Mouse (Mus musculus): ENCODE results near the gene Gm12117. TPM values are rescaled to one million over a fixed set of nuclear protein-coding genes. Genes with fewer than 3 reads are reported as not detected.

Gene Gm12117
- not detected in 2 replicates for polyA plus RNA-seq (2015; fragmentation: Nextera tagmentation; extraction: Ambion mirVana)

GRCm38 (mm10) chr11:33276637-33277036 lies at the start of gene Gm12117:
TSS of gene Gm12117 (minus strand) at chr11:33276737.
- Histone ChIP-seq H3K4me2 (no peak within 1 kb of the TSS), H3K9ac (no peak within 1 kb of the TSS), H3K36me3 (no peaks in the 10 kb centered on the region), H3K4me1 (replicated peaks) (no peaks in the 10 kb centered on the region), H3K4me3 (replicated peaks) (no peak within 1 kb of the TSS), H3K27me3 (no peaks in the 10 kb centered on the region), H3K9me3 (replicated peaks) (no peaks in the 10 kb centered on the region), H3K27ac (no peak within 1 kb of the TSS)
- whole genome bisulfite sequencing (ENCODE audit: insufficient replicate concordance) = 82% methylated on average over 3 of the region's 3 CpGs
- no peak for ATAC-seq (ENCODE audit: low read depth)
- DNase-seq = no peak

DNA sequence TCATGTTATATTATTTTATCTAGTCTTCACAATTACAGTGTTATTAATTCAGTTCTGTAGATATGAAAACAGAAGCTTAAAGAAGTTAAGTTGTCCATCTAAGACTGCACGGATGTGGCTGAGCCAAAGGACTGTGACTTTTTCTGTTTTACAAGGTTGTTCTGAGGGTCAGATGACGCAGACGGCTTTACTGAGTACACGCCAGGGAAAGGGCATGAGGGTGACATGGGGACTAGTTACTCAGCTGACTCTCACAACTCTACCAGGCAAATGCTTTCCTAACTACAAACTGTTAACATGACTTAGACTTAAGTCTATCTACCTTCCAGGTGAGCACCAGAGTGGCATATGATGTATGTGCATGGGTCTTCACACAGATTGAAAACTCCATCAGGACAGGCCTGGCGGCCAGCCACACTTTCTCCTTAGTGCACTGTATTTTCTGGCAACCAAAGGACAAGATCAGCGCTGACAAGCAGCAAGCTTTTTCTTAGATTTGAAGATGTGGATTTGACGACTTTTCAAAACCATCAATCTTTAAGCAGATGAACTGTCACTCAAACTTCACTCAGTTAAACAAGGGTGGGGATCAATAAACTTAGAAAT lies 42.6 kb upstream of the Gm12117 start:
- no peak for ATAC-seq (ENCODE audit: low read depth)
- DNase-seq = no peak
- H3K9me3 ChIP-seq (replicated peaks) = no peaks in the 10 kb centered on the region
- H3K4me1 ChIP-seq (replicated peaks) = no peaks in the 10 kb centered on the region
- 77% methylated on average over 7 of the region's 7 CpGs for WGBS (ENCODE audit: insufficient replicate concordance)
- no peaks in the 10 kb centered on the region for H3K27me3 ChIP-seq
- H3K36me3 ChIP-seq = no peaks in the 10 kb centered on the region
- H3K9ac ChIP-seq = no peak overlapping the region
- H3K4me2 ChIP-seq = no peak overlapping the region
- H3K4me3 ChIP-seq (replicated peaks) = no peak overlapping the region
- no peak overlapping the region for H3K27ac ChIP-seq

- no peaks in the 10 kb centered on the region for H3K27me3 ChIP-seq
- no peaks in the 10 kb centered on the region for H3K4me1 ChIP-seq (replicated peaks)
- H3K27ac ChIP-seq = no peak overlapping the region
- H3K4me3 ChIP-seq (replicated peaks) = no peak overlapping the region
- H3K9me3 ChIP-seq (replicated peaks) = no peaks in the 10 kb centered on the region
- no peak overlapping the region for H3K9ac ChIP-seq
- ATAC-seq (ENCODE audit: low read depth) (no peak), DNase-seq (no peak)
- WGBS (ENCODE audit: insufficient replicate concordance) = 63% methylated on average over 4 of the region's 4 CpGs
- no peak overlapping the region for H3K4me2 ChIP-seq
- H3K36me3 ChIP-seq = no peaks in the 10 kb centered on the region
These were observed 33.0 kb upstream of the Gm12117 start for GRCm38 (mm10) chr11:33309566-33309965.

DNA sequence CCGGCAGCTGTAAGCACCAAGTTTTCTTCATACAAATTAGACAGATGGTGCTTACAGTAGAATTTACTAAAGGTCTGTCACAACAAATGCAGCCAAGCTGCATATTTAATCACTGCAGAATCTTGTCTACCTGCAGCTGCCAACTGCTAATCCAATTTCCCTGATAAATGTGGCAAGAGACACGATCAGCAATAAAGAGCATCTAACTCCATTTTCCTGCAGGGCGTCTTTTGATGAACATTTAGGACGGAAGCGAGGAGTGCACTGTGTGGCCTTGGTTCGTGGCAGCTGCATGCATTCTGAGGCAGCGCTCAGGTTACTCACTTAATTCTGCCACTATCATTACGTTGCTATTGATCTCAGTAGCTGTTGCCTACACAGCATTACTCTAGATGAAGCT lies 24.3 kb upstream of the Gm12117 start:
- Histone ChIP-seq H3K4me2 (no peak overlapping the region), H3K9ac (no peak overlapping the region)
- DNase-seq = no peak

GRCm38 (mm10) chr11:33299371-33299770 lies 22.8 kb upstream of the Gm12117 start:
- no peak for DNase-seq

More for the DNA sequence above, 24.3 kb upstream of the Gm12117 start:
- Histone ChIP-seq H3K4me1 (replicated peaks) (no peaks in the 10 kb centered on the region), H3K9me3 (replicated peaks) (no peaks in the 10 kb centered on the region), H3K27me3 (no peaks in the 10 kb centered on the region), H3K36me3 (no peaks in the 10 kb centered on the region), H3K27ac (no peak overlapping the region), H3K4me3 (replicated peaks) (no peak overlapping the region)
- no peak for ATAC-seq (ENCODE audit: low read depth)
- WGBS (ENCODE audit: insufficient replicate concordance) = 71% methylated on average over 8 of the region's 8 CpGs

DNA sequence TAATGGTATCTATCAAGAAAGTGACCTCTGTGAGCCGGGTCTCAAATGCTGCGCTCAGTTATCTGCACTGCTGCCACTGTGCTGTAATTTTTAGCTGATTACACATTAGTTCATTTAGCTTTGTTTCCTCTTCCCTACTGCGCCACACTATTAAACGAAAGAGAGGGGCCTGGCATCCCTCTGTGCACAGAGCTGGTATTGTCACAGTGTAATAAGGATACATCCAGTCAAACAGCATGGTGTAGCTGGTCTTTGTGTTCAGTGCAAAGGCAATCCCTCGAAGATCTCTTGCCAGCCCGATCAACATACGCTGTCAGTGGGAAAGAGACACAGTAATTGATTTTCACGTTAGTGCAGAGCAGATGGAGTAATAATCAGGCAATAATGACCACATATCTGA lies 20.6 kb upstream of the Gm12117 start:
- Histone ChIP-seq H3K4me1 (replicated peaks) (no peaks in the 10 kb centered on the region), H3K9me3 (replicated peaks) (no peaks in the 10 kb centered on the region), H3K27me3 (no peaks in the 10 kb centered on the region), H3K9ac (no peak overlapping the region), H3K27ac (no peak overlapping the region), H3K4me3 (replicated peaks) (no peak overlapping the region), H3K4me2 (no peak overlapping the region), H3K36me3 (no peaks in the 10 kb centered on the region)
- ATAC-seq (ENCODE audit: low read depth) (no peak), DNase-seq (no peak)
- 71% methylated on average over 8 of the region's 8 CpGs for WGBS (ENCODE audit: insufficient replicate concordance)

More at GRCm38 (mm10) chr11:33299371-33299770, 22.8 kb upstream of the Gm12117 start:
- Histone ChIP-seq H3K4me2 (no peak overlapping the region), H3K4me3 (replicated peaks) (no peak overlapping the region), H3K9ac (no peak overlapping the region), H3K4me1 (replicated peaks) (no peaks in the 10 kb centered on the region), H3K9me3 (replicated peaks) (no peaks in the 10 kb centered on the region), H3K27ac (no peak overlapping the region), H3K27me3 (no peaks in the 10 kb centered on the region), H3K36me3 (no peaks in the 10 kb centered on the region)
- ATAC-seq (ENCODE audit: low read depth) = no peak
- 71% methylated on average over 11 of the region's 11 CpGs for WGBS (ENCODE audit: insufficient replicate concordance)

GRCm38 (mm10) chr11:33295422-33295821 lies 18.9 kb upstream of the Gm12117 start:
- DNase-seq (no peak), ATAC-seq (ENCODE audit: low read depth) (no peak)
- Histone ChIP-seq H3K4me3 (replicated peaks) (no peak overlapping the region), H3K27me3 (no peaks in the 10 kb centered on the region), H3K27ac (no peak overlapping the region), H3K9me3 (replicated peaks) (no peaks in the 10 kb centered on the region), H3K4me2 (no peak overlapping the region), H3K36me3 (no peaks in the 10 kb centered on the region), H3K9ac (no peak overlapping the region), H3K4me1 (replicated peaks) (no peaks in the 10 kb centered on the region)
- 45% methylated on average over 3 of the region's 3 CpGs for WGBS (ENCODE audit: insufficient replicate concordance)

DNA sequence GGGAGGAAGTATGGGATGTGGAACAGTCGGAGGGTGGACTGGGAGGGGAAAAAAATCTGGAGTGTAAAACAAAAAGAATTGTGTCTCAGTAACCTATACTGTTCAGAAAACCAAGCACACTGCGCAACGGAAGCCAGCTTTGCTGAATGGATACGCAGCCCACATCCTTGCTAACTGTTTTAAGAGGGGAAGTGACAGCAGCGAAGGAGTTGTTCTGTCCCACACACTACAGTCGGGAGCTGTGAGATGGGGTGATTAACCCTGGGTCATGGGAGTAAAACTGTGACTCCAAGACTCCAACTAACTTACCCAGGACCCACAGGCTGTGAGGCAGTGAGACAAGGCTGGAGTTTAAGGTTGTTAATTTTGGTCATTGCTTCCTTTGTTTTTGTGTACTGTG lies 17.5 kb upstream of the Gm12117 start:
- WGBS (ENCODE audit: insufficient replicate concordance) = 59% methylated on average over 6 of the region's 6 CpGs
- ATAC-seq (ENCODE audit: low read depth) (no peak), DNase-seq (no peak)
- Histone ChIP-seq H3K4me3 (replicated peaks) (no peak overlapping the region), H3K27me3 (no peaks in the 10 kb centered on the region), H3K4me2 (no peak overlapping the region), H3K9ac (no peak overlapping the region), H3K4me1 (replicated peaks) (no peaks in the 10 kb centered on the region), H3K27ac (no peak overlapping the region), H3K36me3 (no peaks in the 10 kb centered on the region), H3K9me3 (replicated peaks) (no peaks in the 10 kb centered on the region)

GRCm38 (mm10) chr11:33278571-33278970 lies 2.0 kb upstream of the Gm12117 start:
- H3K27me3 ChIP-seq = no peaks in the 10 kb centered on the region
- H3K27ac ChIP-seq = no peak overlapping the region
- 66% methylated on average over 2 of the region's 2 CpGs for WGBS (ENCODE audit: insufficient replicate concordance)
- H3K9me3 ChIP-seq (replicated peaks) = no peaks in the 10 kb centered on the region
- DNase-seq (no peak), ATAC-seq (ENCODE audit: low read depth) (no peak)
- no peak overlapping the region for H3K4me2 ChIP-seq
- no peaks in the 10 kb centered on the region for H3K4me1 ChIP-seq (replicated peaks)
- H3K4me3 ChIP-seq (replicated peaks) = no peak overlapping the region
- no peak overlapping the region for H3K9ac ChIP-seq
- no peaks in the 10 kb centered on the region for H3K36me3 ChIP-seq

DNA sequence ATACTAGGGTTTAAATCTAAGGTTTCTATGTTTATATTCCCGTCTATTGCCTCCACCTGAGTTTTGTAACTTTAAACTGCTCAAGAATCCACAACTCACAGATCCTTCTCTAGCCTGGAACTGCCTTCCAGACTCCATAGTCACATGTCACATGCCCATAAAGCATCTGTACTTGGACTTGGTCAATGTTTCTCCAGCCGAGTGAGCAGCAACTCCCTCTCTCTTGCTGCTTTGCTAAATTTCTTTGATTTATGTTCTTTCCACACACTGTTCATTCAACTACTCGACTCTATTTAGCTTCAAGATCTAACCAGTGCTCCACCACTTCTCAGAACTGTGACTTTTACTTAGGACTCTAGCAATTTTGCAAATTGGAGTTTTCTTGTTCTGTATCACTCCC lies 1.7 kb downstream of the Gm12117 start:
- Histone ChIP-seq H3K27ac (no peak overlapping the region), H3K9me3 (replicated peaks) (no peaks in the 10 kb centered on the region), H3K9ac (no peak overlapping the region), H3K4me1 (replicated peaks) (no peaks in the 10 kb centered on the region), H3K36me3 (no peaks in the 10 kb centered on the region), H3K27me3 (no peaks in the 10 kb centered on the region), H3K4me3 (replicated peaks) (no peak overlapping the region), H3K4me2 (no peak overlapping the region)
- no peak for DNase-seq
- 63% methylated on average over 3 of the region's 3 CpGs for WGBS (ENCODE audit: insufficient replicate concordance)
- no peak for ATAC-seq (ENCODE audit: low read depth)

DNA sequence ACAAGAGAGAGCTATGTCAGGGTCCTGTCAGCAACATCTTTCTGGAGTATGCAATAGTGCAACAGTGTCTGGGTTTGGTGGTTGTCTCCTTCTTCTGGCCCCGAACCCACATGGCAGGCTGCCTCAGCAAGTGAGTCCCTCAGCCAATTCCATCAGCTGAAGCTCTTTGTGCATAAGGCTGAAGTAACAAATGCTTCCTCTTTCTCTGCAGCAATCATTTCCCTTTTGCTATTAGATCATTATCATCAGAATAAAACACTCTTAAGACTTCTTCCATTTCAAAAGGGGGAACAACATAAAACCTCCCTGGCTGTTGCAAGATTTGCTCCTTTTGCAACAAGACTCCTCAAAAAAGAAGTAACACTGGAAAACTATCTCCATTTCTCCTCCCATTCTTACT lies 2.2 kb downstream of the Gm12117 start:
- no peak overlapping the region for H3K4me3 ChIP-seq (replicated peaks)
- DNase-seq (no peak), ATAC-seq (ENCODE audit: low read depth) (no peak)
- H3K36me3 ChIP-seq = no peaks in the 10 kb centered on the region
- no peak overlapping the region for H3K9ac ChIP-seq
- H3K9me3 ChIP-seq (replicated peaks) = no peaks in the 10 kb centered on the region
- H3K27ac ChIP-seq = no peak overlapping the region
- no peaks in the 10 kb centered on the region for H3K4me1 ChIP-seq (replicated peaks)
- no peak overlapping the region for H3K4me2 ChIP-seq
- H3K27me3 ChIP-seq = no peaks in the 10 kb centered on the region
- 65% methylated on average over 1 of the region's 1 CpGs for WGBS (ENCODE audit: insufficient replicate concordance)

DNA sequence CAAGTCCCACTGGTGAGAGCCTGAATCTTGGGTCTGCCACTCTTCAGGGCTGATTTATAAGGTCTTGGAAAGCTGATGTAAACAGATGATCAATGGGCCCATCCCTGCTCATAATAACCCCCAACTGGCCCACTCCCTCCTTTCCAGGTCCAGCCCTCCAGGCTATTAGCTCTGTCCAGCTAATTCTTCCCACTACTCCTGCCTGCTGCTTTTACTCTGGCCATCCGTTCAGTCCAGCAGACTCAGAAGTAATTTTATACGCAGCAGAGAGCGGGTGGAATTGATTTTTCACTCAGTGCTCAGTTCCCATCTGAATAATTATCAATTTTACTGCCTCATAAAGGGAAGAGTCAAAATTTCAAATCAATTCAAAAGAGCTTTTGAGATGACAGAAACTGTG lies 36.2 kb downstream of the Gm12117 start:
- WGBS (ENCODE audit: insufficient replicate concordance) = 74% methylated on average over 3 of the region's 3 CpGs
- H3K9ac ChIP-seq = no peak overlapping the region
- no peak for DNase-seq

More for the DNA sequence above, 36.2 kb downstream of the Gm12117 start:
- Histone ChIP-seq H3K9me3 (replicated peaks) (no peaks in the 10 kb centered on the region), H3K27me3 (no peaks in the 10 kb centered on the region), H3K36me3 (no peaks in the 10 kb centered on the region), H3K4me1 (replicated peaks) (no peaks in the 10 kb centered on the region), H3K4me3 (replicated peaks) (no peak overlapping the region), H3K4me2 (no peak overlapping the region), H3K27ac (no peak overlapping the region)
- ATAC-seq (ENCODE audit: low read depth) = no peak
